8 mouse cellular contexts compared by ENCODE assay signal in the genomic region with DNA sequence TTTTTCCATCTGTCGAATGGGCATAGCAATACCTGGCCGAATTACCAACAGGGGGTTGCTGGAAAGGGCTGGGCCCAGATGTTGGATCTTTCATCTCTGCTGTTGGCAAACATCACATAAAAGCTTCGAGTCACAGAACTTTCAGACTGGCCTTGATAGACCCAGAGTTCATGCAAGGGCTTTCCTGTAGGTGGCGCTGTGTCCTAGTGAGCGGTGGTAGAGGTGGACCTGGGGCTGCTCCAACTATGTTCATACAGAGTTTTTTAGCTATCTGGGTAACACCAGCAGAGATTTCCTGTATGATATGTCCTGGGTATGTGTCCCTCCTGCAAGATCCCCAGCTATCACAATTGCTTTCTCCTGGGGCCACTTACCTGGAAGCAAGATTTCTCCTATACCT. TPM values are rescaled to one million over a fixed set of nuclear protein-coding genes. Genes with fewer than 3 reads are reported as not detected.
DNase-seq lines count a peak whose midpoint lies in the region; ATAC-seq and TF ChIP-seq lines count a peak whose summit lies in the region.

No protein-coding gene starts in this region.

- TF ChIP-seq POLR2A in bone marrow macrophage, adult 2 months (IDR thresholded peaks at IDR 0.05; ENCODE audit: borderline replicate concordance, low read depth, low read length): no peak
- TF ChIP-seq POLR2A in embryonic fibroblast, embryonic 13.5 days (IDR thresholded peaks at IDR 0.05; ENCODE audit: low read depth, low read length): no peak

- H3K4me1 ChIP-seq in neural tube, embryonic 15.5 days: no peaks in the 10 kb centered on the region
- peaks cover 27% of the 10 kb centered on the region for H3K4me1 ChIP-seq in bone marrow macrophage, adult 2 months (ENCODE audit: control insufficient read depth, insufficient read depth, low read length)
- no peaks in the 10 kb centered on the region for H3K4me1 ChIP-seq in embryonic fibroblast, embryonic 13.5 days (ENCODE audit: control insufficient read depth, insufficient read depth, low read length)
- H3K4me1 ChIP-seq in liver, embryonic 14.5 days (replicated peaks; ENCODE audit: control insufficient read depth in 2 of 2, insufficient read depth in 2 of 2, low read length in 1 of 2): no peaks in the 10 kb centered on the region

- H3K27ac ChIP-seq in neural tube, embryonic 15.5 days (replicated peaks): no peak overlapping the region
- H3K27ac ChIP-seq in bone marrow macrophage, adult 2 months (ENCODE audit: insufficient read depth, low read depth, low read length): no peak overlapping the region
- H3K27ac ChIP-seq in embryonic fibroblast, embryonic 13.5 days (ENCODE audit: insufficient read depth, low read length): no peak overlapping the region
- H3K27ac ChIP-seq in liver, embryonic 14.5 days: no peak overlapping the region

- TF ChIP-seq EP300 in liver, embryonic 14.5 days (IDR thresholded peaks at IDR 0.05; ENCODE audit: low read depth): no peak

- TF ChIP-seq CTCF in bone marrow macrophage, adult 2 months (IDR thresholded peaks at IDR 0.05; ENCODE audit: low read depth, low read length): peak; percentile 92
- peak; percentile 67; the same call in 1 of the 2 replicates for TF ChIP-seq CTCF in embryonic fibroblast, embryonic 13.5 days (IDR thresholded peaks at IDR 0.05; ENCODE audit: borderline replicate concordance, insufficient read depth, low read length)
- peak; percentile 82 for TF ChIP-seq CTCF in liver, embryonic 14.5 days (IDR thresholded peaks at IDR 0.05; ENCODE audit: low read depth)

- ATAC-seq in neural tube, embryonic 15.5 days (ENCODE audit: low FRiP score): no peak
- ATAC-seq in liver, embryonic 14.5 days (ENCODE audit: insufficient read depth): no peak

- no peaks in the 10 kb centered on the region for H3K9me3 ChIP-seq in neural tube, embryonic 15.5 days (replicated peaks)
- no peaks in the 10 kb centered on the region for H3K9me3 ChIP-seq in liver, embryonic 14.5 days (ENCODE audit: control insufficient read depth, low read length)

- H3K36me3 ChIP-seq in neural tube, embryonic 15.5 days: no peaks in the 10 kb centered on the region
- H3K36me3 ChIP-seq in liver, embryonic 14.5 days (replicated peaks; ENCODE audit: control insufficient read depth, insufficient read depth, low read depth): no peaks in the 10 kb centered on the region

- H3K9ac ChIP-seq in neural tube, embryonic 15.5 days (replicated peaks): no peak overlapping the region
- no peak overlapping the region for H3K9ac ChIP-seq in liver, embryonic 14.5 days (replicated peaks)

- H3K4me2 ChIP-seq in neural tube, embryonic 15.5 days: no peak overlapping the region
- no peak overlapping the region for H3K4me2 ChIP-seq in liver, embryonic 14.5 days (ENCODE audit: low read depth)

- H3K27me3 ChIP-seq in neural tube, embryonic 15.5 days (replicated peaks): no peaks in the 10 kb centered on the region
- H3K27me3 ChIP-seq in liver, embryonic 14.5 days (ENCODE audit: control insufficient read depth, insufficient read depth, low read length): no peaks in the 10 kb centered on the region

- WGBS in neural tube, embryonic 15.5 days: 12% methylated on average over 5 of the region's 5 CpGs
- WGBS in liver, embryonic 14.5 days (ENCODE audit: insufficient replicate concordance): 9% methylated on average over 5 of the region's 5 CpGs

- no peak overlapping the region for H3K4me3 ChIP-seq in neural tube, embryonic 15.5 days (replicated peaks)
- no peak overlapping the region for H3K4me3 ChIP-seq in bone marrow macrophage, adult 2 months (ENCODE audit: insufficient read depth, low read length)
- no peak overlapping the region for H3K4me3 ChIP-seq in embryonic fibroblast, embryonic 13.5 days (ENCODE audit: insufficient read depth, low read length)
- no peak overlapping the region for H3K4me3 ChIP-seq in liver, embryonic 14.5 days (ENCODE audit: insufficient read depth in 1 of 2, low read depth in 2 of 2, low read length in 2 of 2)

- peak; percentile 69 for DNase-seq in neural tube, embryonic 10.5 days (ENCODE audit: extremely low spot score, low spot score)
- peak; percentile 22 for DNase-seq in kidney, postnatal 14 days
- peak in 2 of 3 experiments; percentile 15 to 16 for DNase-seq in liver, embryonic 14.5 days (ENCODE audit: low read depth in 3 of 3, low spot score in 3 of 3)
- peak; percentile 60 for DNase-seq in retina, postnatal 7 days (ENCODE audit: low read depth, low spot score)
- DNase-seq in urinary bladder, postnatal 14 days (ENCODE audit: low spot score): peak; percentile 59

RNA-seq across cellular contexts. Expression of a gene that starts 30.8 kb away (rescaled TPM):
- 147 and 171 TPM in 2 replicates for polyA plus RNA-seq in neural tube, embryonic 15.5 days (2015; fragmentation: Nextera tagmentation; extraction: Ambion mirVana)
- polyA plus RNA-seq in bone marrow macrophage, adult 2 months (2012; ENCODE audit: insufficient read depth, insufficient read length, missing spikeins): 45.7 and 46.4 TPM in 2 replicates
- 52.9 and 61.6 TPM in 2 replicates for polyA plus RNA-seq in embryonic fibroblast, embryonic 13.5 days (2011; ENCODE audit: insufficient read length, low read depth, missing spikeins)
- 8.3 and 12.1 TPM in 2 replicates for polyA plus RNA-seq in liver, embryonic 14.5 days (2012; rRNA removed)
- 17.5 and 21.0 TPM in 2 replicates for polyA plus RNA-seq in liver, embryonic 14.5 days (2014; fragmentation: Nextera tagmentation; extraction: Ambion mirVana)

RNA-seq across cellular contexts. Expression of a gene that starts 43.5 kb away (rescaled TPM):
- 231 and 244 TPM in 2 replicates for polyA plus RNA-seq in neural tube, embryonic 15.5 days (2015; fragmentation: Nextera tagmentation; extraction: Ambion mirVana)
- 64.8 and 69.5 TPM in 2 replicates for polyA plus RNA-seq in bone marrow macrophage, adult 2 months (2012; ENCODE audit: insufficient read depth, insufficient read length, missing spikeins)
- polyA plus RNA-seq in embryonic fibroblast, embryonic 13.5 days (2011; ENCODE audit: insufficient read length, low read depth, missing spikeins): 37.5 and 41.6 TPM in 2 replicates
- polyA plus RNA-seq in liver, embryonic 14.5 days (2012; rRNA removed): 10.7 and 12.9 TPM in 2 replicates
- polyA plus RNA-seq in liver, embryonic 14.5 days (2014; fragmentation: Nextera tagmentation; extraction: Ambion mirVana): 18.9 and 19.9 TPM in 2 replicates

Comparison
In these comparisons a context has a peak if more than half of its experiments do, and no peak if none do; other contexts are left out.
1. DNase-seq: peak in every context shown above with its lines; median percentile 69 in neural tube, embryonic 10.5 days; 60 in retina, postnatal 7 days; 59 in urinary bladder, postnatal 14 days; 22 in kidney, postnatal 14 days; 16 in liver, embryonic 14.5 days.